Mouse (Mus musculus): ENCODE data around the gene AB124611. TPM values are rescaled to one million over a fixed set of nuclear protein-coding genes. Genes with fewer than 3 reads are reported as not detected.
A peak's percentile ranks its signal among the peaks of the same experiment; 100 is the strongest.
"Not testable (repeated sequence)": the region's sequence is repeated elsewhere in the genome, so short reads cannot be mapped to it uniquely, and the experiment has no call there.

The AB124611 gene
- total RNA-seq, 2 experiments from 2014 or later: 1.5 to 4.3 TPM

DNA sequence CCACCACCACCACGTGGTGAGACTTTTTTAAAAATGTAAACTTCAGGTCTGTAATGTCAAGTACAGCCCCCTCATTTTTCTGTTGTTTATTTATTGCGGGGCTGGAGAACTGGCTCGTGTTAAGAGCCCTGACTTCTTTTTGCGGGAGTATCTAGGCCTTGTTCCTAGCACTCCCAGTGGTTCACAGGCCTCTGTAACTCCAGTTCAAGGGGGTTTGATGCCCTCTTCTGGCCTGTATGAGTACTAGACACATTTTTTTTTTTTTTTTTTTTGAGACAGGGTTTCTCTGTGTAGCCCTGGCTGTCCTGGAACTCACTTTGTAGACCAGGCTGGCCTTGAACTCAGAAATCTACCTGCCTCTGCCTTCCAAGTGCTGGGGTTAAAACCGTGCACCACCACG is 7.3 kb upstream of the AB124611 start:
- not testable (repeated sequence) for DNase-seq (ENCODE audit: low spot score in 2 of 2)

GRCm38 (mm10) chr9:21525142-21525936 is 637 bp upstream of the AB124611 start:
- DNase-seq (ENCODE audit: low spot score in 2 of 2): no peak

DNA sequence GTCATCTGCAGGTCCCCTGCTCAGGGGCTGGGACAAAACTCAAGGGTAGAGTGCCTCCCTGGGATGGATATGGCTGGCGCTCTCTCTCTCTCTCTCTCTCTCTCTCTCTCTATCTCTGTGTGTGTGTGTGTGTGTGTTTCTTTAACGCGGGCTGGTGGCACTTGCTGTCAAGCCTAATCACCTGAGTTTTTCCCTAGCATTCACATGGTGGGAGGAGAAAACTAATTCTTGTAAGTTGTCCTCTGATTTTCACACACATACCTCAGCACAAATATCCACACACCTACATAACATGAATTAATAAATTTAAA is 613 bp downstream of the AB124611 start:
- no peak for DNase-seq (ENCODE audit: low spot score in 2 of 2)

GRCm38 (mm10) chr9:21527100-21527801 is 1.3 kb downstream of the AB124611 start:
- DNase-seq (ENCODE audit: low spot score in 2 of 2): no peak

DNA sequence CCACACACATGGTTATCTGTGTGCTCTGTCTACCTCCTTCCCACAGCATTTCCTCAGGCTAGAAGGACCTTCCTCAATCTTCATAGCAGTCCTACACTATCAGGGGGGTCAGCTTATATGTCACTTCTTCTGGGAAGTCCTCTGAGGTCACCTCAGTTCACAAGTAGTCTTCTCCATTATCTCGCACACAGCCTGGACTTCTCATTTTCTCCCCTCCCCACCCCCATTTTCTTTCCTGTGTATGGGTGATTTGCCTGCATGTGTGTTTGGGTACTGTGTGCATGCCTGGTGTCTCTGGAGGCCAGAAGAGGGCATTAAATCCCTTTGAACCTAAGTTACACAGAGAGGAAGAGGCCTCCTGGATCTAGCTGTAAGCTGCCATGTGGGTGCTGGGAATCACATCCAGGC is 1.9 kb downstream of the AB124611 start:
- DNase-seq (ENCODE audit: low spot score in 2 of 2): no peak

GRCm38 (mm10) chr9:21536501-21536900 is 10.5 kb downstream of the AB124611 start:
- no peak for DNase-seq (ENCODE audit: low spot score in 2 of 2)

DNA sequence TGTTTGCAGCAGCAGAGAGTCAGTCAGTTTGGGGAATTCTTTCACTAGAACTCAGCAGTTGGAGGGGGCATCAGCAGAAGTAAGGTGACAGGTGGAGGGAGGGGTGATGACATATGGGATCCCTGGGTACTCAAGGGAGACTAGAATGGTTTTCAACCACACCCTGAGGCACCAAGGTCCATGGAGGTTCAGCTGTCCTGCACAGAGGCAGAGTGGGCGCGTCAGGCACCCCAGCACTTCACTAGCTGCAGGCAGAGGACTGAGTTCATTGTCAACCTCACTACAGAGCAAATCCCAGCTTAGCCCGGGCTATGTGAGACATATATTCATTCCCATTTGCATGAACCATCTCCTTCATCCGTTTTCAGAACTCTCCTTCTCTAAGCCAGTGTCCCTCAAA is 11.0 kb downstream of the AB124611 start:
- no peak for DNase-seq (ENCODE audit: low spot score in 2 of 2)

GRCm38 (mm10) chr9:21539981-21540753 is 14.2 kb downstream of the AB124611 start:
- no peak for DNase-seq (ENCODE audit: low spot score in 2 of 2)

DNA sequence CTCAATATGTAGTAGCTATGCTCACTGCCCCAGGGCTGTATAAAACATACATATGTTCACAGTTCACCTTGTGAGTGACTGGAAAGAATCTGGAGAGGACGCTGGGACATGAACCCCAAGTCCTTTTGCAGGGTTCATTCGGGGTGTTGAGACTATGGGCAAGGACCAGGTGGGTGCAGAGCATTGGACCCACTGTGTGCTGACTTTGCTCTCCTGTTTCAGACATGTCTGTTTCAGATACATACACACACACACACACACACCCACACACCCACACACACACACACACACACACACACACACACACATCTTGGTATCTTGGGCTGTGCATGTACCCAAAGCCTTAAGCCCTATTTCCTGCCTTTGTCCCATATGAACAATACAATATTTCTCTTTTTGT is 16.0 kb downstream of the AB124611 start:
- DNase-seq (ENCODE audit: low spot score in 2 of 2): not testable (repeated sequence)

GRCm38 (mm10) chr9:21545351-21545915 is 19.5 kb downstream of the AB124611 start:
- DNase-seq (ENCODE audit: low spot score in 2 of 2): no peak

- DNase-seq (ENCODE audit: low spot score in 2 of 2): peak; percentile 99
Observed at GRCm38 (mm10) chr9:21545916-21546788, 20.2 kb downstream of the AB124611 start.

- DNase-seq (ENCODE audit: low spot score in 2 of 2): peak in 1 of 2 experiments; percentile 66
Observed at GRCm38 (mm10) chr9:21546789-21547074, 20.8 kb downstream of the AB124611 start, which contains the start of gene Carm1. Gene Carm1, plus strand, starts transcription at chr9:21546894.

- peak in 1 of 2 experiments; percentile 35 for DNase-seq (ENCODE audit: low spot score in 2 of 2)
Observed at GRCm38 (mm10) chr9:21547075-21547941, 21.3 kb downstream of the AB124611 start.

- DNase-seq (ENCODE audit: low spot score in 2 of 2): no peak
Observed at GRCm38 (mm10) chr9:21551049-21551448, 25.1 kb downstream of the AB124611 start.

- DNase-seq (ENCODE audit: low spot score in 2 of 2): no peak
Observed at GRCm38 (mm10) chr9:21553607-21554273, 27.8 kb downstream of the AB124611 start.

DNA sequence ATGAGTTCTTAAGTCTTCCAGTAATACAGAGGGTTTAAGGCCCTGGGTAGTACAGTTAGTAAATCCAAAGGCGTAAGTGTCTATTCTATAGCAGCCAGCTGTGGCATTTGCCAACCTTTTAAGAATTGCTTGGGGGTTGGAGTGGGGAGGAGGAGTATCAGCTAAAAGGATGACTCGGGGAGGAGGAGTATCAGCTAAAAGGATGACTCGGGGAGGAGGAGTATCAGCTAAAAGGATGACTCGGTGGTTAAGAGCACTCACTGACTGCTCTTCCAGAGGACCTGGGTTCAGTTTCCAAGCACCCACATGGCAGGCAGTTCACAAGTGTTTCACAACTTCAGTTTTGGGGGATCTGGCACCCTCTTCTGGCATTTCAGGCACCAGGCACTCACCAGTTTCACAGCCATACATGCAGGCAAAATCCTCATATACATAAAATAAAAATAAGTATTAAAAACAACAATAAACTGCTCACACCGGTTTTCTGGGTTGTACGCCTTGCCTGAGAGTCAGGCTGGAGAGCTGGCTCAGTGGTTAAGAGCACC is 29.3 kb downstream of the AB124611 start:
- no peak for DNase-seq (ENCODE audit: low spot score in 2 of 2)

DNA sequence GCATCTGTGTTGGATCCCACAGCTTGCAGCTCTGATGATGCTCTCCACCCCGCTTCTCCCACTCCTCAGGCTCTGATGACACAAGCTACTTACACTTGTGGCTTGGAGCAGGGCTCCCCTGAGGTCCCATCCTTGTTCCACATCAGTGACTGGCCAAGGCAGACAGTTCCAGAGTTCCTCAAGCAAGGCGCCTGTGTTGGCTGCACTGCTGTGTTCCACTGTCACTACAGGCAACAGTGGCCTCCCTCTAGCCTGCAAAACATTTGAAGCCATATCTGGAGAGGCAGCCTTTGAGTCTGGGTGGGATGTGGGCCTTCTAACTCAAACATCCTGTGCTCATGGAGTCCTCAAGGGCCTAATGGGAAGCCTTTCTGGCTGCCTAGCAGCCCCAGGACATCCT is 31.0 kb downstream of the AB124611 start:
- DNase-seq (ENCODE audit: low spot score in 2 of 2): no peak

GRCm38 (mm10) chr9:21557556-21557955 is 31.6 kb downstream of the AB124611 start:
- DNase-seq (ENCODE audit: low spot score in 2 of 2): no peak

DNA sequence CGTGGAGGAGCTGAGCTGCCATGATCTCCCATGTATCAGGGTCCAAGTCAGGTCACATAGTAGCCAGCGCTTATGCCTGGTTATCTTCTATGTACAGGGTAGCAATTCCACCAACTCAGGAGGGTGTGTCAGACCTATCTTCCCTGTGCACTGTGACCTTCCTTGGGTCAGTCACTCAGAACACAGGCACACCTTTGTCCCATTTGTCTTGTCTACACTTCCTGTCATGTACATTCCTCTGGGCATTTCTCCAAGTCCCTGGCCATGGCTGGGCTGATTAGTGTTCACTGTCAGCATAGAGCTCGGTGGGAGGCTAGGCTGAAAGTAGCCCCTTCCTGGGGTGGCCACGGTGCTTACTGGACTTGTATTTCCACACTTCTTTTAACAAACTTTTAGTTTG is 32.4 kb downstream of the AB124611 start:
- no peak for DNase-seq (ENCODE audit: low spot score in 2 of 2)
